Mouse (Mus musculus) thymus, adult 2 months (tissue): ENCODE data around the gene Itpr1.

Experiments used
- CTCF ChIP-seq: fragments of 200-500 bp; IDR thresholded peaks from 2 replicates; pipeline ENCODE4 v1.5.1; 2012; ENCODE audit warnings: mild to moderate bottlenecking, control low read depth, low read length, moderate library complexity, borderline replicate concordance; ENCODE audit not compliant: control insufficient read depth, poor library complexity, insufficient read depth; ENCODE audit errors: extremely low read depth
- POLR2A ChIP-seq: fragments of 200-500 bp; IDR thresholded peaks from 2 replicates; pipeline ENCODE4 v1.6.1; 2012; ENCODE audit warnings: mild to moderate bottlenecking, low read length, control low read depth, moderate library complexity; ENCODE audit not compliant: control insufficient read depth, poor library complexity, insufficient read depth; ENCODE audit errors: extremely low read depth

- no peak for TF ChIP-seq POLR2A
- no peak for TF ChIP-seq CTCF
Measured at GRCm38 (mm10) chr6:108454061-108454891, 241.4 kb downstream of the Itpr1 start.
